Mouse (Mus musculus): ENCODE measurements at regions not wholly inside any gene's neighbourhood (a gene's known extent, or its start where the extent isn't known, plus 50 kb on each side); places are given as distances from the start of the nearest gene placed in this dataset.
A peak's percentile ranks its signal among the peaks of the same experiment; 100 is the strongest.

DNA sequence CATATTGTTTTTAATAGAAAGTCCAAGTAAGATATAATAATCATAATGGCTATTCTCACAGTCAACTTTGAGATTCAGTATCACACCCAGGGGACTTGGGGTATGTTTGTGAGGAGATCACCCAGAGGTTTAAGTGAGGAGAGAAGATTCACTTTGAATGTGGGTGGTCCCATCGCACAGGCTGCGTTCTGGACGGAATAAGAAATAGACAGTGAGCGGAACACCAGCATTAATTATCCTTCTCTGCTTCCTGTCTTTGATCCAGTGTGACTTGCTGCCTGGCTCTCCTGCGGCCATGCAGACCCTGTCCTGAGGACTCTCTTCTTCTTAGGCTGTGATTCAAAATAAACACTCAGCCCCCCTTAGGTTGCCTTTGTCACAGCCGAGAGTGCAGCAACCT is 60.6 kb upstream of the Kras start:
- H3K9me3 ChIP-seq, result no peaks in the 10 kb centered on the region
- H3K27me3 ChIP-seq, result no peaks in the 10 kb centered on the region
- no peak overlapping the region for H3K9ac ChIP-seq
- H3K36me3 ChIP-seq, result no peaks in the 10 kb centered on the region
- no peak for ATAC-seq (ENCODE audit: low FRiP score, low read depth)
- WGBS, result 47% methylated on average over 6 of the region's 6 CpGs
- no peak overlapping the region for H3K27ac ChIP-seq
- H3K4me3 ChIP-seq, result no peak overlapping the region
- no peak overlapping the region for H3K4me2 ChIP-seq (replicated peaks)
- H3K4me1 ChIP-seq, result no peaks in the 10 kb centered on the region

DNA sequence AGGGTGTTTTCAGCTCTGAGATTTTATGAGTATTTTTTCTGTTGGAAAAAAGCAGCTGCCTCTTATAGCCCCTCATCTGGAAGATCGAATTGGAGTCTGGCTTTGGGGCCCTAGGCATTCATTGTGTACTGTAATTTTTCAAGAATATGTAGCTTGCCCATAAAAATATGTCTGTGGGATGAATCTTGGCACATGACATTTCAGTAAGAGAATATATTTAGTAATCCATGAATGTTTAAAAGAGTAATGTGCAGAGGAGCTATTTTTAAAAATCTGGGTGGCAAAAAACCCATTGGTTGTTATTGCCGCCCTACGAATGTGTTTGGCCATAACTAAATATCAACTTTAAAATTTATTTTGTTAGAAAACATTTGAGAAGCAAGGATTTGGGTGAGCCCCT is 59.0 kb upstream of the Kras start:
- WGBS, result 81% methylated on average over 3 of the region's 3 CpGs

DNA sequence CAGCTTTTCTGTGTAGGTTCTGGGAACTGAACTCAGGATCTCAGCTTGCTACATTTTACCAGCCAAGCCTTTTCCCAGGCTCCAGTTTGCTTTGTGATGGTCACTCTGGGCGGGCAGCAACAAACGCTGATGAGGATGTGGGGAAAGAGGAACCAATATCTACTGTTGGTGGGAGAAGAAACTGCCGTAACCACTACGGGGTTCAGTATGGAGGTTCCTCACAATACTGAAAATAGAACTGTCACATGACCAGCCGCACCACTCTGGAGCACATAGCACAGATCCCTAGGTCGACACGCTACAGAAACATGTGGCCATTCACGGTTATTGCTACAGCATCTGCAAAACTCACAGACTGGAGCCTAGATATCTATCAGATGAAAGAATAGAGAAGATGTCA is 57.2 kb upstream of the Kras start:
- H3K27me3 ChIP-seq, result no peaks in the 10 kb centered on the region
- no peak overlapping the region for H3K27ac ChIP-seq
- no peaks in the 10 kb centered on the region for H3K9me3 ChIP-seq
- H3K9ac ChIP-seq, result no peak overlapping the region
- peaks cover 13% of the 10 kb centered on the region for H3K4me1 ChIP-seq
- H3K36me3 ChIP-seq, result no peaks in the 10 kb centered on the region
- H3K4me3 ChIP-seq, result no peak overlapping the region
- 91% methylated on average over 8 of the region's 8 CpGs for WGBS
- no peak overlapping the region for H3K4me2 ChIP-seq (replicated peaks)
- no peak for ATAC-seq (ENCODE audit: low FRiP score, low read depth)

More for the DNA sequence above, 59.0 kb upstream of the Kras start:
- ATAC-seq (ENCODE audit: low FRiP score, low read depth), result no peak
- Histone ChIP-seq H3K9me3 (no peaks in the 10 kb centered on the region), H3K9ac (no peak overlapping the region), H3K4me3 (no peak overlapping the region), H3K36me3 (no peaks in the 10 kb centered on the region), H3K4me2 (replicated peaks) (no peak overlapping the region), H3K27me3 (no peaks in the 10 kb centered on the region), H3K27ac (no peak overlapping the region), H3K4me1 (no peaks in the 10 kb centered on the region)

DNA sequence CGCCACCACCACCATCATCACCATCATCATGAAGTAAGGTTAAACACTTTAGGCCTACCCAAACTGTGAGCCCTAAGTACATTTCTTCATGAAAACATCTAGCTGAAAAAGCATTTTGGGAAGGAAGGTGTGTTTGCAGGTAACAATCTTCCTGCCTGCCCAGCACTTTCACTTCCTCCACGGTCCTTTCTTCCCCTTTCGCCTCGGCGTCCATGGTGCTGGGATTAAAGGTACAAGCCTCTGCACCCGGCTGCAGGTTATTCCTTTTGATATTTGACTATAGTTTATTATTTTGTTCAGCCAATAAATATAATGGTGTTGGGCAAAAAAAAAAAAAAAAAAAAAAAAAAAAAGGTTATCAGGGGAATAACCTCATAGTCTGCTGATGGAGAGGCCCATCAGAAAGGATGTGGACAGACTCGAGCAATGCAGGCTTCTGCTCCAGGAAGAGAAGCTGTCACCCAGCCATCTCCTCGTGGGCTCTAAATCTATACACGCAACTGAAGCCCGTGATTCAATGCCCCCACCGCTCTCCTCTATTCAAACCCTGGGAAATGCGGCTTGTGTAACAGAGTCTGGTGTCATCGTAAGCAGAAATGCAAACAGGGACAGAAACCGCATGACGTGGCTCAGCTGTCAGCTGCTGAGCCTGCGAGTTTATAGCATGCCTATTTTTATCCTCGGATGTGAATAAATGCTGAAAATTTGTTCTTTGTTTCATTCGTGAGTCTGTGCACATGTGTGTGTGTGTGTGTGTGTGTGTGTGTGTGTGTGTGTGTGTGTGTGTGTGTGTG is 56.5 kb upstream of the Kras start:
- no peaks in the 10 kb centered on the region for H3K27me3 ChIP-seq
- no peak overlapping the region for H3K4me3 ChIP-seq
- peaks cover 13% of the 10 kb centered on the region for H3K4me1 ChIP-seq
- H3K9ac ChIP-seq, result no peak overlapping the region
- no peaks in the 10 kb centered on the region for H3K9me3 ChIP-seq
- no peak overlapping the region for H3K4me2 ChIP-seq (replicated peaks)
- ATAC-seq (ENCODE audit: low FRiP score, low read depth), result no peak
- no peak overlapping the region for H3K27ac ChIP-seq
- 82% methylated on average over 18 of the region's 18 CpGs for WGBS
- H3K36me3 ChIP-seq, result no peaks in the 10 kb centered on the region

DNA sequence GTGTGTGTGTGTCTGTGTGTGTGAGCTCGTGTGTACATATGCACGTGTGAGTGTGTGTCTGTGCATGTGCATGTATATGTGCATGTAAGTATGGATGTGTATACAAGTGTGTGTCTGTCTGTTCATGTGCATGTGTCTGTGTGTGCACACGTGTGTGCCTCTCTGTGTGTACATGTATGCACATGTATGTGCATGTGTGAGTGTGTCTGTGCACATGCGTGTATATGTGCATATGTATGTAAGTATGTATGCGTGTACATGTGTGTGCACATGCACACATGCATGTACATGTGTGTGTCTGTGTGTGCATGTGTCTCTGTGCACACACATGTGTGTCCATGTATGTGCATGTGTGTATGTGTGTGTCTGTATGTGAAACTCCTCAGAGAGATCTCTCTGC is 55.6 kb upstream of the Kras start:
- H3K4me1 ChIP-seq, result peaks cover 13% of the 10 kb centered on the region
- WGBS, result 96% methylated on average over 5 of the region's 5 CpGs

DNA sequence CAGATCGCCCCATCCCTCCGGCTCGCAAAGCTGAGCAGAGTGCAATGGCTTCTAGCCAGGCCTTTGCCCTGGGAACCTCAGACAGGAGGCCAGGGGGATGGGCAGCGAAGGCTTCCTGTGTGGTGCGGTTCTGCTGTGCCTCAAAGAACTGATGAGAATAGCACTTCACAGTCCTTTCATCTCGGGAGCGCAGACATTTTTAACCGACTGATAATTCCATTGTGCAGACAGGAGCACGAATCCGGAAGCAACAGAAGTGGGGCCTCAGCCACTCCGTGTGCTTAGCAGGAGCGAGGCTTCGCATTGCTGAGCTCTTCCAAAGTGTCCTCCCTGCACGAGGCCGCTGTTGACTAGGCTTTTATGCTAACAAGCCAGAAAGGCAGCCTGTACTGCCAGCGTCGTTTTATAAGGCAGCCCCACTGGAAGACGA is 53.6 kb upstream of the Kras start:
- Histone ChIP-seq H3K27ac (0 out of 2 replicates have a peak overlapping the region, but pooled peaks have one; percentile 8), H3K9me3 (no peaks in the 10 kb centered on the region), H3K4me1 (peaks cover 16% of the 10 kb centered on the region), H3K4me3 (peak overlapping the region; percentile 22), H3K4me2 (replicated peaks) (peak overlapping the region; percentile 55), H3K9ac (peak overlapping the region; percentile 51), H3K36me3 (no peaks in the 10 kb centered on the region), H3K27me3 (no peaks in the 10 kb centered on the region)
- ATAC-seq (ENCODE audit: low FRiP score, low read depth), result peak; percentile 41; the same call in 1 of the 2 replicates
- WGBS, result 13% methylated on average over 18 of the region's 18 CpGs

More for the DNA sequence above, 55.6 kb upstream of the Kras start:
- no peaks in the 10 kb centered on the region for H3K27me3 ChIP-seq
- no peak overlapping the region for H3K27ac ChIP-seq
- no peak overlapping the region for H3K4me2 ChIP-seq (replicated peaks)
- no peaks in the 10 kb centered on the region for H3K9me3 ChIP-seq
- no peaks in the 10 kb centered on the region for H3K36me3 ChIP-seq
- ATAC-seq (ENCODE audit: low FRiP score, low read depth), result no peak
- H3K4me3 ChIP-seq, result no peak overlapping the region
- no peak overlapping the region for H3K9ac ChIP-seq

DNA sequence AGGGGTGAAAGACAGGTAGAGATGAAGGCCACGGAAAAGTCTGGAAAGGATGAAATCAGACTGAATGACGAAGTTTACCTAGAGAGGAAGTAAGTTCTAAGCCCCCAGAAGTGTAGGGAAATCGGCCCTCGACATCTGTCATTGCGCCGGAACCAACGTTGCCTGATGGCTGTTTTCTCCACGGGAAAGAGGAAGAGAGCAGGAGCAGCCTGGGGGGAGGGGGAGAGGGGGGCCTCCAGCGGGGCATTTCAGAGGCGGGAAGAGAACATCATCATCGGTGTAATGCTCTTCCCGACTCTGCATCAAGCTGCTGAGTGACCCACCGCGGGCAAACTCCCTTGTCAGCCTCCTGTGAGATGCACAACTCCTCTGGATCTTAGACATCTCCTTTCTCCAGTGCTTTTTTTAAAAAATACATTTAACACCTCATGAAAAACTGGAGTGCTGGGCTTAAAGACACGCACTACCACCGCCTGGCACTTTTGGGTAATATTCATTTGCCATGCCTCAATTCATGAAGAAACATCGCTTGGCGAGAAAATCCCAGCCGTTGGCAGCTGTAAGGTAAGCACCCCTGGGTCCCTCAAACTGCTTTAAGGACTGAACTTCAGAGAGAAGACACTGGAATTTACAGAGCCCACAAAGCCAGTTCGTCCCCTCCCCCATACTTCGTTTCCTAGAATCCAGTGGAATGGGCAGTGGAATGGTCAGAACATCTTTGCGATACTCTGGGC is 53.0 kb upstream of the Kras start:
- H3K27ac ChIP-seq, result 0 out of 2 replicates have a peak overlapping the region, but pooled peaks have one; percentile 8

DNA sequence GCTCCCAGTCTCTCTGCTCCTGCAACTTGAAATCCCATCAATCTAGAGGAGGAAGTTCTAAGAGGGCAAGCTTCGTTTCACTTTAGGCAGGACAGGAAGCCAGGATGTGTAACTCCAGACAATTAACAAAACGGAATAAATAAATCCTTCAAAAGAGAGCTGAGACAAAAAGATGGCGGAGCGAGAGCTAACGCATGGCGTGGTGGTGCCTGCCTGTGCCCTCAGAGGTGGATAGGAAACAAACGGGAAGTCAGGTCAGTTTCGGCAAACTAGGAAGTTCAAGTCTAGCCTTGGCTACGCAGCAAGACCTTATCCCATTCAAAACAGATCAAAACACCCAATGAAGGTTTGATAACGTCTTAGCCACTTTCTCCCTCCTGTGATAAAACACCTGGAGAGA is 52.1 kb upstream of the Kras start:
- peaks cover 28% of the 10 kb centered on the region for H3K4me1 ChIP-seq
- WGBS, result 91% methylated on average over 10 of the region's 10 CpGs
- H3K9ac ChIP-seq, result no peak overlapping the region
- no peaks in the 10 kb centered on the region for H3K27me3 ChIP-seq
- H3K36me3 ChIP-seq, result no peaks in the 10 kb centered on the region
- no peak overlapping the region for H3K27ac ChIP-seq
- no peak overlapping the region for H3K4me2 ChIP-seq (replicated peaks)
- ATAC-seq (ENCODE audit: low FRiP score, low read depth), result no peak
- no peaks in the 10 kb centered on the region for H3K9me3 ChIP-seq
- H3K4me3 ChIP-seq, result no peak overlapping the region

More for the DNA sequence above, 53.0 kb upstream of the Kras start:
- Histone ChIP-seq H3K4me3 (peak overlapping the region; percentile 22), H3K9ac (peak overlapping the region; percentile 51), H3K9me3 (no peaks in the 10 kb centered on the region), H3K4me1 (peaks cover 18% of the 10 kb centered on the region), H3K36me3 (no peaks in the 10 kb centered on the region), H3K4me2 (replicated peaks) (peak overlapping the region; percentile 55), H3K27me3 (no peaks in the 10 kb centered on the region)
- ATAC-seq (ENCODE audit: low FRiP score, low read depth), result no peak
- 53% methylated on average over 22 of the region's 22 CpGs for WGBS

DNA sequence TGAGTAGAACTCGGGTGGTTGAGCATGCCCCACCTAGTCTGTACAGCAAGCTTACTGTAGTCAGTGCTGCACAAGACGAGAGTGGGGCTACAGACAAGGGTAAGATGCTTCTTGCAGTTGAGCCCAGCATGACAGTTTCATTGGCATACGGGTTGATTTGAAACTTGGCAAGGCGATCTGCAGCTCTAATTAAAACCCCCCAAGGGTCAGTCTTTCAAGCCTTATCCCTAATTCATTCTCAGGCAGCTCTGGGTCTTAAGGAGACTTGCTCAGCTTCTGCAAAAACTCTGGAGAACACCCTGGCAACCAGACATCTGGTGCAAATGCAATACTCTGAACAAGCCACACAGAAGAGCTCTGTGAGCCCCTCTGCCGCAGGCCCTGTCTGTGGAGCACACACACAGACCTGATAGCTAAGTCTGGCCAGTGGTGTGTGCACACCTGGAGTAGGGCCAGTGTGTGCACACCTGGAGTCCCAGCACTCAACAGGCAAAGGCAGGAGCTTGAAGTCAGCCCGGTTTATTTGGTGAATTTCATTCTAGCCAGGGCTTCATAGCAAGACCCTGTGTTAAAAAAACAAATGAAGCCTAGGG is 50.3 kb upstream of the Kras start:
- no peak for ATAC-seq (ENCODE audit: low FRiP score, low read depth)
- no peak overlapping the region for H3K27ac ChIP-seq
- 51% methylated on average over 6 of the region's 6 CpGs for WGBS
- no peak overlapping the region for H3K4me3 ChIP-seq
- H3K27me3 ChIP-seq, result no peaks in the 10 kb centered on the region
- H3K9me3 ChIP-seq, result no peaks in the 10 kb centered on the region
- no peak overlapping the region for H3K9ac ChIP-seq
- H3K4me1 ChIP-seq, result peaks cover 33% of the 10 kb centered on the region
- H3K4me2 ChIP-seq (replicated peaks), result no peak overlapping the region
- no peaks in the 10 kb centered on the region for H3K36me3 ChIP-seq

Data from limb, embryonic 13.5 days (tissue).